Mouse (Mus musculus) ZHBTc4 (cell line): ENCODE data around the gene Lars2.

ENCODE experiments used
- DNase-seq: peaks from one replicate; pipeline ENCODE4 v3.0.0-alpha.2; 2011; ENCODE audit warnings: low read depth, low spot score

Lars2 gene

DNA sequence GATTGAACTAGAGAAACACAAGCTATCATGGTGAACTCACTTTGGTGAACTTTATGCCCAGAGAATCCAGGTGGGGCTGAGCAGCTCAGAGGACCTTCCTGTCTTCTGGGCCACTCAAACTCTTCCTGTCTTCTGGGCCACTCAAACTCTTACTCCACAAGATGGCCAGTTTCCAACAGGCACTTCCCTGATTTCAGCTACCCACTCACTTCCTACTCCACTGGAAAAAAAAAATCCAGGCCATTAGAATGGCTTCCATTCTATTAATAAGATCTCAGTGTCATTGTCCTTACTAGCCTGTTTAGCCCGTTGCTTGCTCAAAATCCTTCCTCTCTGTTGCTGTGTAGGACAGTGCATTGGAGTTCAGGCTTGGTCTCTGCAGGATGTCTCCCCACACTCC lies 108.8 kb downstream of the Lars2 start:
- DNase-seq, result no peak

DNA sequence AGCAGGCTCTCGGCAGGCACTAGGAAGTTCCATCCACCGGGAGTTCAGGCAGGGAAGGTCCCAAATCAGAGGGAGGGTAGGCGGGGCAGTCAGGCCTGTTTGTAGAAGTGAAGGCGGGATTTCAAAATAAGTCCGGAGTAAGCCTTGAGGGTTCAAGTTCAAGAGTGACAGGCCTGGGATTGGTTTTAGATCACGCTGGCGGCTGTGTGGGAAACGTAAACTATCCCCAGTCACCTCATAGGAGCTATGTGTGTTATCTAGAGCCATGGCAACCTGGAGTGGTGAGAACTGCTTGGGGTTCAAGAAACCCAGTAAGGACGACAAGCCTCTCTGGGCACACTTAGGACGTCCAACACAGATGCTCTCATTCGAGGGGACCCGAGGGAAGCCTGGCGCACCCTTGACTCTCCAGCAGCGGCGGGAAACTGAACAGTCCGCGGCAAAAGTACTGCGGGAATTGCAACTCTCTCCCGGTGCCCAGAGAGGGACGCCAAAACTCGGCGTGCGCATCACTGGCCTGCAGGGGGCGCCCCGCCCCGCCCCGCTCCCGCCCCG lies 111.4 kb downstream of the Lars2 start:
- DNase-seq, result peak; percentile 76

DNA sequence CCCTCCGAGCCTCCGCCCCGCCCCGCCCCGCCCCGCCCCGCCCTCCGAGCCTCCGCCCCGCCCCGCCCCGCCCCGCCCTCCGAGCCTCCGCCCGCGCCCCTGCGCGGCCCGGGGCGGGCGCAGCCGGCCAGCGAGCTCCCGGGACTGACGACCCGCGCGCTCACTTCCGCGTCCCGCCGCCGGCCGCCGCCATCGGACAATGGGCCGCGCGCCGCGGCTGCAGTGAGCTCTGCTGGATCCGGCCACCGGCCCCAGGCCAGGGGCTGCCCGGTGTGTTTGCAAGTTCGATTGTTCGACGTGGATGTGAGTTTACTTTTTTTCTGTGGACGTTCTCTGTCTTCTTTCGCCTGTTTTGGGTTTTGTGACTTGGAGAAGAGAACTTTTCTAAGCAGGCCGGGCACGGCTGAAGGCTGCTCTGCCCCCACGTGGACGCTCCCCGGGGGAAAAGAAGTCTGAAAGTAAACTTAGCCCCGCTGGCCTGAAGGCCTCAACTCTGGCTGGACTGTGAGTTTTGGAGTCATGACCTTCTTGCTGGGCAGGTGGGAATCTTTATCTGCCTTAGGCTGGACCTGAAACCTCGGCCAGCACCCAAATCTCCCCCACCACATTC lies 112.0 kb downstream of the Lars2 start, which contains the start of gene Limd1:
Gene Limd1 (plus strand): TSS at position 121 of the 610 bp plus-strand sequence.
- peak; percentile 53 for DNase-seq

DNA sequence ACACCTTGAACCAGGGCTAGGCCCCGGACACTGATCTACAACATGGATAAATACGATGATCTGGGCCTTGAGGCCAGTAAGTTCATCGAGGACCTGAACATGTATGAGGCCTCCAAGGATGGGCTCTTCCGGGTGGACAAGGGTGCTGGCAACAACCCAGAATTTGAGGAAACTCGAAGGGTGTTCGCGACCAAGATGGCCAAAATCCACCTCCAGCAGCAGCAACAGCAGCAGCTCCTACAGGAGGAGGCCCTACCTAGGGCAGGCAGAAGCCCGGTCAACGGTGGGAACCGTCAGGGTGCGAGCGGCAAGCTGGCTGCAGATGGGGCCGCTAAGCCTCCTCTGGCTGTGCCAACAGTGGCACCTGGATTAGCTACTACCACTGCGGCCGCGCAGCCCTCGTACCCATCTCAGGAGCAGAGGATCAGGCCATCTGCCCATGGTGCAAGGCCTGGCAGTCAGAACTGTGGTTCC lies 112.5 kb downstream of the Lars2 start:
- no peak for DNase-seq

DNA sequence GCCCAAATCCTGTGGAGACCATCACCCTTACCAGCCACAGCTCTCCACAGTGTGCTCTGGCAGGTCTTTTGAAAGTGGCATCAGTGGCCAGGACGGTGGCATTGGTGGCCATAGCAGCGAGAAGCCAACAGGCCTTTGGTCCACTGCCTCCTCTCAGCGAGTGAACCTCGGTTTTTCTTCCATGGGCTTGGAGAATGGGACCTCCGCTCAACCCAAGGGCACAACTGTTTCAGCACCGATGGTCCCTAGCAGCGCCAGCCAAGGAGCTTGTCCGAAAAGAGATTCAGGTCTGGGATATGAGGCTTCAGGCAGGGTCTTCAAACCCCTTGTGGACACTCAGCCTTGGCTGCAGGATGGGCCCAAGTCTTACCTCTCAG lies 113.1 kb downstream of the Lars2 start:
- DNase-seq, result no peak

DNA sequence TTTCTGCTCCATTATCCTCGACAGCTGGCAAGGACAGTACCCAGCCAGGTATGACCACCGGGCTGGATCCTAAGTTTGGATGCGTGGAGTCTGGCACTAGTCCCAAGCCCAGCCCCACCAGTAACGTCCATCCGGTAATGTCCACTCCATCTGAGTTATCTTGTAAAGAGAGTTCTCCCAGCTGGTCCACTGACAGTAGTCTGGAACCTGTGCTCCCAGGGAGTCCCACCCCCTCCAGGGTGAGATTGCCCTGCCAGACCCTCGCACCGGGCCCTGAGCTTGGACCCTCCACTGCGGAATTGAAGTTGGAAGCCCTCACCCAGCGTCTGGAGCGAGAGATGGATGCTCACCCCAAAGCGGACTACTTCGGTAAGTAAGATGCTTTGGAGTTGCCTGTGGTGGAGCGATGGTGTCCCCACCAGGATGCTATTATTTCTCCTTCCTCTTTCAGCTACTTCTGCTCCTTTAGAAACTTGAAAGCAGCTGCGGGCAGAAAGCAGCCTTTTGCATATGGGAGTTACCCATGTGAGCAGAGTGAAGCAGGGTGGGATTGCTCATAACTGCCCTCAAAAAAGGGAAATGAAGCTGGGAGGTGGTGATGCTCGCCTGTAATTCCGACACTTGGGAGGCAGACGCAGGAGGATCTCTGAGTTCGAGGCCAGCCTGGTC lies 113.7 kb downstream of the Lars2 start:
- DNase-seq, result no peak

DNA sequence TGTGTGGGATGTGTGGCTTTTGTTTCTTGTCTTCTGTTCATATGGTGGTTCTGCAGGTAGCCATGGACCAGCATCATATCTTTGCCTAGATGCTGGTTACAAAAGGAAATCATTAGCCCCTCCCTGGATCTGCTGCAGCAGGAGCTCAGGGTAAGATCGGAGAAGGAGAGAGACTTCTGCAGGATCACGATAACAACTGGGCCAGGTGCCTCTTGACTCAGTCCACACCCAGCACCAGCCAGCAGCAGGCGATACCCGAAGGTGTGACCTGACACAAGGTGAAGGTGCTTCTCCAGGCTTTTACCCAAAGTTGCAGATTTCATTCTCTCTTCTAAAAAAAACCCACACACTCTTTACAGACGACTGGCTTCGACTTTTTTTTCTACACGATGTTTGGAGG lies 114.4 kb downstream of the Lars2 start:
- no peak for DNase-seq

DNA sequence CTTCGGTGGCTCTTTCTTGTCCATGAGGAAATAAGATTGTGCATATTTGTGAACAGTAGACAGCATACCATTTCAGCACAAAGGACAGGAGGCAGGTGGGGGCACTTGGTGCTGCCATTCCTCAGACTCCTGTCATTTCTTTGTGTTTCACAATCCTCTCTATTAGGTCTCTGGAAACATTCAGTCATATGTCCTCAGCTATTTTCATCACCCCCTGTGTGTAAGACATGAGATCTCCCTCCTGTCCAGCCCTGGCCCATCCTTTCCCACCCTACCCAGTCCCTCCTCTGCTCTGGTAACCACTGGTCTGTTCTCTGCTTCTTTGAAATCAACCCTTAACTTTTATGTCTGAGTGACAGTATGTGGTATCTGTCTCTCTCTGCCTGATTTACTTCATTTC lies 116.9 kb downstream of the Lars2 start:
- DNase-seq, result no peak

DNA sequence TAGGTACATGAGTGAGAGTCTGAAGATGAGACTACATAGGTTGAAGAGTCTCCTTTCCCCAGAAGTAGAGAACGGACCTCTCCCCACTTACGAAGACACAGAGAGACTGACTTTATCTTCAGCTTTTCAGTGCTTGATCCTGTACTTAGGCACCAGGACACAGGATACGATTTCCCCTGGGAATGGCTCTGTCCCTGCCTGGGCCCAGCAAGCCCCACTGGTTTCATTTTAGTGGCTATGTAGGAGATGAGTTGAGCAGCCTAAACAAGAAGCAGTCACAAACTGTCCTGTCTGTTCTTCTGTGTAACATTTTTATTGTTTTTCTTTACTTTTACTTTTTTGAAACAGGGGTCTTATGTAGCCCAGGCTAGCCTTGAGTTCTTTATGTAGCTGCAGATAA lies 118.1 kb downstream of the Lars2 start:
- DNase-seq, result no peak

DNA sequence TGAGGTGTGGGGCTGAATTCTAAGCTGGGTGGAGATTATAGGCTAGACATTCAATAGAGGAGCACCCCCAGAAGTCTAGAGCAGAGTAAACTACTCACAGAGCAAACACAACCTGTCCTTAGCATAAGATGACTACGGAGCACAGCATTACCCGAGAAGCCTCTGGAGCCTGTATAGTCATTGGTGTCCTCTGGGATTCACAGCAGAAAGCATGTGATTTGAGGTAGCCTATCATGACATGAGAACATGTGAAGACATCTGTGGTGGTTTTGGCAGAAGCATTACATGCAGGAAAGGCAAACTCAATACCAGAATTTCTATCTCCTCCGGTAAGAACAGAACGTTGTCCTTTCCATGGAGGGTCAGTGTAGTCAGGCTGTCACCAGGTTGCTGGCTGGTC lies 118.8 kb downstream of the Lars2 start:
- no peak for DNase-seq

DNA sequence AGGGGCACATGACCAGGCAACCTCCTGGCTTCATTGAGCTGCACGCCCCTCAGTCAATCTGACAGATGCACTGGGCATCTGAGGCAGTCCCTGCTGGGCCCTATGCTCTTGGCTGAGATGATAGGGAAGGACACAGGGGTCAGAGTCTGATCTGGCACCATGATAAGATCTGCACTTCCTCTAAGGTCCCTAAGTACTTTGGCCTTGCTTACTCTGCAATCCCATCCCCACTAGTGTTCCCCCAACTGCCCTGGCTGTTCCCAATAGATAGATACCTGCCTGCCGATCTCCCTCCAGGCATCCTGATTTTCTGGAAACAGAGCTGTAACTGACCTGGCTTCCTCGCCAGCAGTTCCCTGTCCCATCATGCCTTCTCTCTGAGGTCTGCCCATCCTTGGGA lies 119.9 kb downstream of the Lars2 start:
- no peak for DNase-seq

DNA sequence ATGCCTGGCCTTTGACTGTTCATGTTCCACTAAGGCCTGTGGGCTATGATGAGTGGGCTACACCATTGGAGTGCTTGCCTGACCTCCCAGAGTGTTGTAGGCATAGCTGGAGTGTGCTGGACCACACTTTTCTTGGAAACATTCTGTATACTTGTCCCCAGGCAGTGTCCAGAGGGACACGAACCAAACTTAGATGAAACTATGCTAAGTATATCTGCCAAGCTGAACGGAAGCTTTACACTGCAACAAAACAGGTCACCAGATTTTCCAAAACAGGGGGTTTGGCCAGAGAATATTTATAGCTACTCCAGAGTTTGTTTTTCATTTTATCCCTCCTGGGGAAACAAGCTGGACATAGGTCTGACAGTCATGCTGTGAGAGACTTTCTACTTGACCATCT lies 122.3 kb downstream of the Lars2 start:
- DNase-seq, result no peak

DNA sequence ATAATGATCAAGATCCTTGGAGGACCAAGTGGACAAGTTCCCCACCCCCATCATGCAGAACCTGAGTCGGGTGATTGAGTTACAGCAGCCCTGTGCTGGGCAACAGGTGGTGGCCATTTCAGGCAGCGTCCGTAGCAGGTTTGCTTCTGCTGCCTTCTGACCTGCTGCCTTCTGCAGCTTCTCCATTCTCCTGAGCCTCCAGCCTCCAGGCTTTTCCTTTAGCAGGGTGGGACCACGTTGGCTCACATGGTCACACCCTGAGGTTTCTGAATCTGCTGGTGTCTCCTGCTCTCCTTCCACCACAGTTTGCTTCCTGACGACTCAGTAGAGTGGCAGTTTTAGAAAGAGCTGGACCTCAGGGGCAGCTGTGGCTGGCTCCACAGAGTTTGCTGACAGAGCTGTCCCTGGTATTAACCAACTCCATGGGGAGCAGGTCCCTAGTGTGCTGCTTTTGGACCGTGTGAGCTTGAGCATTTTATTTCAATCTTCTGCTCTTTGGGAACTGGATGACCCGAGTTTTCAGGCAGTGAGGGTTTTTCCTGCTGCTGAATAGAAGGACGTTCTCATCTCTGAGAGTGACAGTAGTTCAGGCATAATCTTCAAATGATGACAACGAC lies 123.1 kb downstream of the Lars2 start:
- no peak for DNase-seq

DNA sequence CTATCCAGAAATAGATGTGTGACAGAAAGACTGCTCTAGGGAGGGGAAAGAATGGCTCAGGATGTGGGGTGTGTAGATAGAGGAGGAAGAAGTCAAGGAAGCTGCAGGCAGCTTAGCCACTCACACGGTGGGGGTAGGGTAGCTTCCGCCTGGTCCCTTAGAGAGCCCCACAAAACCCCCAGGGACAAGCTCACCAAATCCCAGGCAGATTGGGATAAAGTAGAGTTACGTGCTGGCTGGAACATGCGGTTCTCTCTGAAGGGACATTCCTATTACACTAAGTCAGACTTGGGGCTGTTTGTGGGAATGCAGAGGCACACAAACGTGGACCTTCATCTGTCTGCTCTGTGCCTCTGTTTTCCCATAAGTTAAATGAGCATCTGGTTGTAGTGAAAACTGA lies 124.2 kb downstream of the Lars2 start:
- no peak for DNase-seq

DNA sequence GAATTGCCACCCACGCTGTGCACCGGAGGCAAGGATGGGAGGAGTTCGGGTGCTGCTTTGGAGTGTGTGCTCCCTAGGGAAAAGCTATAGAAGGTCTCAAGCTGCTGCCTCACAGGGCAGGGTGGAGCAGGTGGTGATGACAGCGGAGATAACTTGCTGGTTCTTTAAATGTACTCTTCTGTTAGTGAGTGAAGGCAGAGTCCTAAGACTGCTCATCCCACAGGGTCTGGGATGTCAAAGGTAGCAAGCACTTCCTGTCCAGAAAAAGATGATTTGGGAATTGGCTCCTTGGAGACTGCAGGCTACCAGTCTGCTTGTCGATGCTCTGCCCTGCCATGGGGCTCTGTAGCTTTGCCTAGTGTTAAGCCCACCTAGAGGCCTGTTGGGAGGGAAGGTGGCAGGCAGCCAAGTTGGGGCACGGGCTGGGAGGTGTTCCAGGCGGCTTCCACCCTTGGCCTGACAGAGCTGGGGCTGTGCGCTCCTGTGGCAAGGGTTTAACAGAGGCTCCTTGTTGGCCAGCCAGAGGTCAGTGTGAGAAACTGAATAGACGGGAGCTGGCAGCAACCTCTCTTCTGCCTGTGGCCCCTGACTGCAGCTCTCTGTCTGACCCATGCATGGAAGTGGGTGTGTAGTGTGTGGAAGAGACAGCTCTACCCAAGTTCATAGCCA lies 125.3 kb downstream of the Lars2 start:
- DNase-seq, result no peak

DNA sequence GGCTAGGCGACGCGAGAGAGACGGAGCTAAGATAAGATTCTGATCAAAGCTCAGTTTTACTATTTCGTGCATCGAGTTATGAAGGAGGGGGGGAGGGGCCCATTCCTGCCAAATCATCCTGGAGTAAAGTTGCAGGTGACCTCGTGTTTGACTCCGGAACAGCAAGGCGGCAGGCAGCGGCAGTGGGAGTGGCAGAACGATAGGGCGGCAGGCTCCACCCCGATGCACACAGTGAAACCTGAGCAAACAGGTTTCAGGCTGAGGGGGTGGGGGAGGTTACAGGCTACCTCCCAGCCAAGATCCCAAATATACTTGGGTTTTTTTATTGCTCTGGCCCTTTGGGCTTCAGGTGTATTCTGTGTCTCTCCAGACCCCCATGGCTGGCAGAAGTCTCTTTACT lies 129.9 kb downstream of the Lars2 start:
- peak; percentile 45 for DNase-seq

DNA sequence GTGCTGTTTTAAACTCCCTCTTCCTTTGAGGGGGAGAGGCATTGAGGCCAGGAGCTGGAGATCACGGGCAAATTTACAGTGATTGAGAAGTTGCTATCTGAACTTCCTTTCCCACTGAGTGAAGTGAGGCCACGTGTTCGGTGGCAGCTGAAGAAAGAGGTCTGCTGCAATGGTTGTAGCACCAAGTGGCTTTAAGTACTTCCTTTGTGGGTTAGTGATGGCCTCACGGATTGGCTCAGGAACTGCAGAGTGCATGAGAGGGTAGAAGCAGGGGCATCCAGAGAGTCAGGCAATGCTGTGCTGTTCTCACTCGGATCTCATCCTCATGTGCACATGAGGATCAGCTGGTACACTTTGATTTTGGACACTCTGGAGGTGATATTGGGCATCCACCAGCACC lies 131.2 kb downstream of the Lars2 start:
- no peak for DNase-seq

DNA sequence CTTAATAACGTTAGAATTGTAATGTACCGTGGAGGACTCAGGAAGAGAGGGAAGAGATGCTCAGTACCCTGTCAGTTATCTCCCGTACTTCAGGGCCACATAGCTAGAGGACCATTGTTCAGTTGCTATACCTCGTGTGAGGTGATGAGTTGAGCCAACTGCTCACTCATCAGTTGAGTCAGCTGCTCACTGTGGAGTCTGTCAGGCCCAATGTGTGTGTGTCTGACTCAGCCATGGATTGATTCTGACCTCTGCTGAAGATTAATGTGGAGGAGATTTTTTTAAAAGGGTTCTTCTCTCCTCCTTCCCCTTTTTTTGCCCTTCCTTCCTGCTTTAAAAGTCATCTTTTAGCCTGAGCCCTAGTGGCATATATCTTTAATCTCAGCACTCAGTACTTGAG lies 133.8 kb downstream of the Lars2 start:
- no peak for DNase-seq

DNA sequence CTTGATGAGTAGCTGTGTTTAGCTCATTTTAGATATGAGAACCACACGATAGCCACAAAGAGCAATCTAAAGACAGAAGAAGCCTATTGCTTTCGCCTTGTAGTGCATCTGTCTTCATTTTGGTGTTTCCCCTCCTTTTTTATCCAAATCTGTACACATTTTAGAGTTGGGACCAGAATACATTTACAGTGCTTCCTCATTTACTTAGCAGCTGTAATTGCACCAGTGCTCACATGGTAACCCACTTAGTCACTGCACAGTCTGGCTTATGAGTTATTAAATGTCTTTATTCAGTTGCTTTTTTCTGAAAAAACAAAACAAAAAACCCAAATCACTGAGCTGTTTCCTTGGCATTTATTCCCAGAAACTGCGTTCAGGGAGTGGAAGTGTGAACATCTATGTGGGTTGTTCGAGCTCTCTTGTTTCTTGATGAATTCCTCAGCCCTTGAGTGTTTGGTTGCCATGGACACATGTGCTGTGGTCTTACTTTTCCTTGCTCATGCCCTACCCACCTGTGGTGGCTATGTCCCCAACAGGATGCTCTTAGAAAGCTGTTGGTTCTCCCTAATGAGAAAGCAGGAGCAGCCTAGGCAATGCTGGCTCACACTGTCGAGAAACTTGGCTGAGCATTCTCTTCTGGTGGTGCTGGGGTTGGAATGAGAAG lies 136.6 kb downstream of the Lars2 start:
- no peak for DNase-seq

DNA sequence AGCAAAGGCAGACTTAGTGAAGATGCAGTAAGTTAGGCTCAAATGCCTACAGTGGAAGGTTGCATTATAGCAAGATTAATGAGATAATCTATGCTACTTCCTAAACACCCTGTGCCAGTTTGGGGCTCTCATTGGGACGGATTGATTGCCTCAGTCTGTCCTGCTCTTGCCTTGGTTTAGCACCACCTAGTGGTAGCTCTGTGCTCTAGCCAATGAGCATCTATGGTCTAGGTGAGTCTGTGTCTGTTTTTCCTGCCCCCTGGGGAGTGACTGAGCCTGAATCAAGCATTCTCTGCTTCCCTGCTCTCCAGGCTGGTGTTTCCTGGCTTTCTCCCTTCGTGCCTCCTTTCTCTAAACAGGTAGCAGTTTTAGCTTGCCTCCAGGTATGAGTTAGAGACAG lies 137.6 kb downstream of the Lars2 start:
- peak; percentile 84 for DNase-seq

DNA sequence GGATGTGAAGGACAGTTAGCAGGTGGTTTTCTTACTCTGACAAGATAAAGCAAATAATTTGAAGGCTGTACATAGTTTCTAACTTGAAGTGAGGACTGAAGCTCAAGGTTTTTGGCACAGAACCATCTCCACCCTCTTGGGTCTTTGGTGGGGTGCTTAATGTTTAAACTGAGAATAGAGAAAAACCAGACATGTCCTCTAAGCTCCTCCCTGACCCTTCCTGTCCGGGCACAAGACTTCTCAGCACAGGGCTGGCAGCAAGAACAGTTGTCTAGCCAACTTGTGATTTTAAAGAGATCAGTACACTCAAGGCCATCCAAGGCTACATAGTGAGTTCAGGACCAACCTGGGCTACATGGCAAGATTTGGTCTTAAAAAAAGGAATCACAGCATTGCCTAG lies 138.9 kb downstream of the Lars2 start:
- no peak for DNase-seq
